Mouse (Mus musculus) kidney, adult 8-10 months (tissue): ENCODE measurements at regions not wholly inside any gene's neighbourhood (a gene's known extent, or its start where the extent isn't known, plus 50 kb on each side); places are given as distances from the start of the nearest gene placed in this dataset.

Experiments
- DNase-seq, 2 experiments: peaks; one replicate each; pipeline ENCODE4 v3.0.0; 2022

GRCm38 (mm10) chr3:57910020-57910419 lies 62.1 kb upstream of the Pfn2 start:
- DNase-seq = no peak

GRCm38 (mm10) chr3:57911831-57912596 lies 64.1 kb upstream of the Pfn2 start:
- no peak for DNase-seq

- no peak for DNase-seq
These were observed 64.9 kb upstream of the Pfn2 start for GRCm38 (mm10) chr3:57912650-57913343.

- DNase-seq = no peak
These were observed 66.8 kb upstream of the Pfn2 start for GRCm38 (mm10) chr3:57914687-57915086.

- no peak for DNase-seq
These were observed 71.0 kb upstream of the Pfn2 start for GRCm38 (mm10) chr3:57918913-57919312.

GRCm38 (mm10) chr3:57919390-57920089 lies 71.7 kb upstream of the Pfn2 start:
- no peak for DNase-seq

GRCm38 (mm10) chr3:57920090-57920432 lies 72.2 kb upstream of the Pfn2 start:
- DNase-seq = no peak

GRCm38 (mm10) chr3:57921071-57921882 lies 73.4 kb upstream of the Pfn2 start:
- DNase-seq = no peak

GRCm38 (mm10) chr3:57923061-57923460 lies 75.2 kb upstream of the Pfn2 start:
- DNase-seq = no peak

GRCm38 (mm10) chr3:57932657-57933539 lies 85.0 kb upstream of the Pfn2 start:
- DNase-seq = no peak

GRCm38 (mm10) chr3:57935042-57935610 lies 87.2 kb upstream of the Pfn2 start:
- no peak for DNase-seq

- DNase-seq = no peak
These were observed 92.9 kb upstream of the Pfn2 start for GRCm38 (mm10) chr3:57940504-57941381.

- DNase-seq = no peak
These were observed 96.8 kb upstream of the Pfn2 start for GRCm38 (mm10) chr3:57944698-57945097.

- no peak for DNase-seq
These were observed 97.9 kb upstream of the Pfn2 start for GRCm38 (mm10) chr3:57945765-57946164.

GRCm38 (mm10) chr3:57947331-57947730 lies 99.5 kb upstream of the Pfn2 start:
- DNase-seq = no peak

GRCm38 (mm10) chr3:57948720-57949119 lies 100.8 kb upstream of the Pfn2 start:
- no peak for DNase-seq

GRCm38 (mm10) chr3:57950431-57951331 lies 102.8 kb upstream of the Pfn2 start:
- no peak for DNase-seq

GRCm38 (mm10) chr3:57951438-57951837 lies 103.6 kb upstream of the Pfn2 start:
- DNase-seq = no peak

GRCm38 (mm10) chr3:57957352-57957751 lies 109.5 kb upstream of the Pfn2 start:
- DNase-seq = no peak
